Mouse (Mus musculus) lung, embryonic 16.5 days (tissue): ENCODE measurements around the gene Rbfox2. TPM values are rescaled to one million over a fixed set of nuclear protein-coding genes. Genes with fewer than 3 reads are reported as not detected.
"Not testable (repeated sequence)": the region's sequence is repeated elsewhere in the genome, so short reads cannot be mapped to it uniquely, and the experiment has no call there.

Experiments
- ATAC-seq: fragments of 200-750 bp; cut with Nextera tagmentation; 2 replicates; pipeline ENCODE4 v1.8.0; 2017; ENCODE audit warnings: low read depth, mild to moderate bottlenecking, moderate library complexity
- H3K27ac ChIP-seq: fragments of 300-500 bp; sonication (generic); 2 replicates; pipeline ENCODE4 v1.5.1; 2014; ENCODE audit warnings: mild to moderate bottlenecking, control low read depth, low read length
- H3K27me3 ChIP-seq: fragments of 300-500 bp; sonication (generic); 2 replicates; pipeline ENCODE4 v1.6.1; 2014; ENCODE audit warnings: low read depth, low read length, mixed read lengths; ENCODE audit not compliant: control insufficient read depth, insufficient read depth
- H3K36me3 ChIP-seq: fragments of 300-500 bp; sonication (generic); 2 replicates; pipeline ENCODE4 v1.6.1; 2014; ENCODE audit warnings: low read length; ENCODE audit not compliant: control insufficient read depth, insufficient read depth
- H3K4me1 ChIP-seq: fragments of 300-500 bp; sonication (generic); replicated peaks from 2 replicates; pipeline ENCODE4 v1.6.1; 2014; ENCODE audit warnings: low read length, mixed read lengths; ENCODE audit not compliant: control insufficient read depth, insufficient read depth
- H3K4me2 ChIP-seq: fragments of 300-500 bp; sonication (generic); 2 replicates; pipeline ENCODE4 v1.6.1; 2014; ENCODE audit warnings: low read depth, low read length, control low read depth
- H3K4me3 ChIP-seq: fragments of 300-500 bp; sonication (generic); 2 replicates; pipeline ENCODE4 v1.5.1; 2014; ENCODE audit warnings: mild to moderate bottlenecking, low read length, control low read depth
- H3K9ac ChIP-seq: fragments of 300-500 bp; sonication (generic); 2 replicates; pipeline ENCODE4 v1.6.1; 2014; ENCODE audit warnings: low read length, control low read depth
- H3K9me3 ChIP-seq: fragments of 300-500 bp; sonication (generic); 2 replicates; pipeline ENCODE4 v1.6.1; 2016; ENCODE audit warnings: low read length; ENCODE audit not compliant: control insufficient read depth
- WGBS: fragments of 180-500 bp; shearing (Covaris S2); extraction: QIAGEN DNeasy Blood & Tissue Kit; methylation state at CpG from one replicate; pipeline ENCODE4 v1.1.7; 2014; 5-methylcytosine and 5-hydroxymethylcytosine counted together
- polyA plus RNA-seq: library from polyadenylated mRNA; unstranded; fragments of >200 nt; fragmentation: Nextera tagmentation; extraction: Ambion mirVana; gene quantifications from 2 replicates; pipeline ENCODE4 v1.2.1, GENCODE M21; 2015

Rbfox2 gene
- polyA plus RNA-seq, 1 experiment from 2014 or later: 41.9 TPM

DNA sequence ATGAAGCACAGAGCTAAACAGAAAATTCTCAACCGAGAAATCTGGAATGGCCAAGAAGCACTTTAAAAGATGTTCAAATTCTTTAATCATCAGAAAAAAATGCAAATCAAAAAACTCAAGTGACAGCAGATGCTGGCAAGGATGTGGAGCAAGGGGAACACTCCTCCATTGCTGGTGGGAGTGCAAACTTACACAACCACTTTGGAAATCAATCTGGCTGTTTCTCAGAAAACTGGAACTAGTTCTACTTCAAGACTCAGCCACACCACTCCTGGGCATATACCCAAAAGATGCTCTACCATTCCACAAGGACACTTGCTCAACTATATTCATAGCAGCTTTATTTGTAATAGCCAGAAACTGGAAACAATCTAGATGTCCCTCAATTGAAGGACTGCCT, 37.3 kb downstream of the Rbfox2 start:
- 55% methylated on average over 1 of the region's 1 CpGs for WGBS
- ATAC-seq: not testable (repeated sequence)

GRCm38 (mm10) chr15:77268415-77268814, 38.4 kb downstream of the Rbfox2 start:
- no peak for ATAC-seq
- 84% methylated on average over 3 of the region's 3 CpGs for WGBS
- no peak overlapping the region for H3K27ac ChIP-seq
- no peaks in the 10 kb centered on the region for H3K9me3 ChIP-seq
- no peak overlapping the region for H3K4me3 ChIP-seq
- no peak overlapping the region for H3K4me2 ChIP-seq
- H3K36me3 ChIP-seq: no peaks in the 10 kb centered on the region
- H3K4me1 ChIP-seq: peaks cover 3% of the 10 kb centered on the region; the same call in 1 of the 2 replicates
- no peaks in the 10 kb centered on the region for H3K27me3 ChIP-seq
- H3K9ac ChIP-seq: no peak overlapping the region

More for the DNA sequence above, 37.3 kb downstream of the Rbfox2 start:
- not testable (repeated sequence) for H3K4me3 ChIP-seq, H3K9me3 ChIP-seq, H3K27ac ChIP-seq, H3K4me1 ChIP-seq, H3K27me3 ChIP-seq, H3K4me2 ChIP-seq, H3K36me3 ChIP-seq, H3K9ac ChIP-seq

GRCm38 (mm10) chr15:77265318-77265717, 41.5 kb downstream of the Rbfox2 start:
- no peak overlapping the region for H3K4me2 ChIP-seq
- no peak overlapping the region for H3K4me3 ChIP-seq
- no peaks in the 10 kb centered on the region for H3K27me3 ChIP-seq
- H3K4me1 ChIP-seq: peaks cover 3% of the 10 kb centered on the region; the same call in 1 of the 2 replicates
- no peak overlapping the region for H3K27ac ChIP-seq
- no peak for ATAC-seq
- H3K36me3 ChIP-seq: no peaks in the 10 kb centered on the region
- 24% methylated on average over 4 of the region's 4 CpGs for WGBS
- no peak overlapping the region for H3K9ac ChIP-seq
- no peaks in the 10 kb centered on the region for H3K9me3 ChIP-seq

DNA sequence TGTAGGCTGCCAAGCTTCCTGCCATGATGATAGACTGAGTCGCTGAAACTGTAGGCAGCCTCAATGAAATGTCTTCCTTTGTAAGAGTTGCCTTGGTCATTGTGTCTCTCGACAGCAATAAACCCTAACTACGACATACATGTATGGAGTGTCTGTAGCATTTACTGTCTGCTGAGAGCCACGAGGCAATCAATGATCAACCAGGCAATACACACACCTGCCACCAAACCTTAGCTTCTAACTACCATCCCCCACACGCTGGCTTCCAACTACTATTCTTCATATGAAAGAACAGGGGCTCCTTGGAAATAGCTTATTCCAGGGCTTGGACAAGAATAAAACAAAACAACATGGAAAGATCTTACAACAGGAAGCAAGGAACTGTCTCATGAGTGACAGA, 42.5 kb downstream of the Rbfox2 start:
- H3K9me3 ChIP-seq: no peaks in the 10 kb centered on the region
- no peak for ATAC-seq
- H3K36me3 ChIP-seq: no peaks in the 10 kb centered on the region
- WGBS: 83% methylated on average over 5 of the region's 5 CpGs
- H3K27ac ChIP-seq: no peak overlapping the region
- peaks cover 3% of the 10 kb centered on the region; the same call in 1 of the 2 replicates for H3K4me1 ChIP-seq
- no peak overlapping the region for H3K4me2 ChIP-seq
- no peak overlapping the region for H3K9ac ChIP-seq
- H3K4me3 ChIP-seq: no peak overlapping the region
- H3K27me3 ChIP-seq: no peaks in the 10 kb centered on the region

DNA sequence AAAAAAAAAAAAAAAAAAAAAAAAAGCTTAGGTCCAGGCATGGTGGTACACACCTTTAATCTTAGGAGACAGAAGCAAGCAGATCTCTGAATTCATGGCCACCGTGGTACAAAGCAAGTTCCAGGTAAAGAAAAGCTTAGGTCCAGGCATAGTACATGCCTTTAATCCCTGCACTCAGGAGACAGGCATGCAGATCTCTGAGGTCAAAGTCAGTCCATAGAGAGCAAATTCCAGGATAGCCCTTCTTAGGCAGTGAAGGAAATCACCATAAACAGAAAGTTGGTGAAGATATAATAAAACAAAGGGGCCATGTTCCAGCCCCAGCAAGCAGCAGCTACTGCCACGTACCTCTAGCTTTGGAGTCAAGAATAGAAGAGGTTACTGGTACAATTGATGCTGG, 44.0 kb downstream of the Rbfox2 start:
- Histone ChIP-seq H3K4me2 (no peak overlapping the region), H3K27ac (no peak overlapping the region), H3K9ac (no peak overlapping the region), H3K27me3 (no peaks in the 10 kb centered on the region), H3K36me3 (no peaks in the 10 kb centered on the region), H3K4me1 (peaks cover 3% of the 10 kb centered on the region), H3K9me3 (no peaks in the 10 kb centered on the region), H3K4me3 (no peak overlapping the region)
- 91% methylated on average over 2 of the region's 2 CpGs for WGBS
- ATAC-seq: no peak

DNA sequence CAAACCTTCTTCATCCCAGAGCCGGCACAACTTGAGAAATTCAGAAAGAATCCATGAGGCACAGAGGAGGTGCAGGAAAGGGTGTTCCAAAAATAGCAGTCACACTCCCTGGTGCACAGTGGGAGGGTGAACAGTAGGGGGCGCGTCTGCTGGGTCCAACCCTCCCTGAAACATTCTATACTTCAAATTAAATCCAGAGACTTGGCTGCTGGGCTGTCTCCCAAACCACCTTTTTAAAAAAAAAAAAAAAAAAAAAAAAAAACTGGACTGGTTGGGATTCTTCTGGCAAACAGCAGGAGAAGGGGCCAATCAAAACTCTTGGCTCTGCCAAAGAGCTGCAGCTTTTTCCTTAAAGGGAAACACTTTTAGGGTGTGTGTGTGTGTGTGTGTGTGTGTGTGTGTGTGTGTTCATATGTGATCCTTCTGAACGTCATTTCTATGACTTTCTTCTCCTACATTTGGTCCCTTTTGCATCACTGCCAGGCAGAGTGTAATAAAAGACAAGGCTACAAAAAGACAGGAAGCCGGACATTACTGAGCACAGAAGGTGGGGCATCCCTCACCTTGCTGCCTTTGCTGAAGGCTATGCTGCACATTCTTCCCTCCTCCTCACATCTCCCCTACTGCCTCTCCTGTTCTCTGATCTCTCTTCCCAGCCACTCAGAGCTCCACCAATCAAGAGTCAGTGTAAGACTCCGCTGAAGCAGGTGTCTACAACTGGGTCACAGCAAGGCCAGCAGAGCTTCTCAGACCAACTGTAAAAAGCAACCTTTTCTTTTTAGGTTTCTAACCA, 49.2 kb downstream of the Rbfox2 start:
- no peak overlapping the region for H3K4me2 ChIP-seq
- H3K4me1 ChIP-seq: peaks cover 20% of the 10 kb centered on the region
- no peaks in the 10 kb centered on the region for H3K27me3 ChIP-seq
- peak; percentile 69; the same call in 1 of the 2 replicates for ATAC-seq
- H3K9me3 ChIP-seq: no peaks in the 10 kb centered on the region
- 18% methylated on average over 6 of the region's 6 CpGs for WGBS
- no peaks in the 10 kb centered on the region for H3K36me3 ChIP-seq
- 0 out of 2 replicates have a peak overlapping the region, but pooled peaks have one; percentile 9 for H3K27ac ChIP-seq
- no peak overlapping the region for H3K9ac ChIP-seq
- H3K4me3 ChIP-seq: no peak overlapping the region

DNA sequence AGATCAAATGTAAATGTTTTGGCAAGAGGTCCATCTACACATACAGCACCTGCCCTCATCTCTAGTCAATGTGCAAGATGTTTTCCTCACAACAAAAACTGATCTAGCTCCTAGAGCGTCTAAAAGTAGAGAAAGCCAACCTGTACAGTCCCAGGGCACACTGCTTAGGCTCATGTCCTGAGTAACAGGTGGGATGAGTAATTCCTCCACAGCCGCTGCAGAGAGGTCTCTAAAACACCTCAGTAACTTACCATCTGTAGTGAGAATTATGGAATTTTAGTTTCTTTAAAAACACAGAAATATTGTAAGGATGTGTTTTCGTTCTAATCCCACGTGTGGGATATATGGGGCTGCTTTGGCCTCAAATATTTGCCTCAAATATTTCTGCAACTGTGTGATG, 50.0 kb downstream of the Rbfox2 start:
- peaks cover 20% of the 10 kb centered on the region for H3K4me1 ChIP-seq
- no peak overlapping the region for H3K4me3 ChIP-seq
- H3K36me3 ChIP-seq: no peaks in the 10 kb centered on the region
- ATAC-seq: no peak
- no peaks in the 10 kb centered on the region for H3K9me3 ChIP-seq
- no peak overlapping the region for H3K4me2 ChIP-seq
- no peak overlapping the region for H3K9ac ChIP-seq
- 75% methylated on average over 4 of the region's 4 CpGs for WGBS
- no peak overlapping the region for H3K27ac ChIP-seq
- H3K27me3 ChIP-seq: no peaks in the 10 kb centered on the region

GRCm38 (mm10) chr15:77254636-77255035, 52.2 kb downstream of the Rbfox2 start:
- Histone ChIP-seq H3K4me3 (no peak overlapping the region), H3K27me3 (no peaks in the 10 kb centered on the region), H3K9ac (no peak overlapping the region), H3K4me1 (peaks cover 20% of the 10 kb centered on the region), H3K4me2 (no peak overlapping the region), H3K27ac (peak overlapping the region; percentile 26), H3K36me3 (no peaks in the 10 kb centered on the region), H3K9me3 (no peaks in the 10 kb centered on the region)
- 7% methylated on average over 1 of the region's 1 CpGs for WGBS
- peak; percentile 46; the same call in 1 of the 2 replicates for ATAC-seq

DNA sequence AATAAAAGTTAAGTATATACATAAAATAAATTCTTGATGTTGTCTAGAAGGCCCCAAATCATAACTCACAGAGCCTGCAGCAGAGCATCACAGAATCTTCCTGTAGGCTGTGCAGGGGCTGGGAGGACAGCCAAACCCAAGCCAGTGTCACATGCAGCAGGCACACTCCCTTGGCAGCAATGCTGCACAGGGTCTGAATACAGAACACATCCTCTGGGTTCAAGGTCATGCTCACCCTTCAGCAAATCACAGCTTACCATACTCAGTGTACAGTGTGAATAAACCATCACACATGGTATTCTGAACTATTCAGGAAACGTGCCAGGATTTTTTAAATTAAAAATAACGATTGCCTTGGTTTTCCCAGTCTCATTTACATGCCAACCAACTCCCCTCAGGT, 52.7 kb downstream of the Rbfox2 start:
- Histone ChIP-seq H3K4me1 (peaks cover 20% of the 10 kb centered on the region), H3K9ac (no peak overlapping the region), H3K27ac (no peak overlapping the region; the same call in none of the 2 replicates), H3K36me3 (no peaks in the 10 kb centered on the region), H3K4me2 (no peak overlapping the region), H3K4me3 (no peak overlapping the region), H3K9me3 (no peaks in the 10 kb centered on the region), H3K27me3 (no peaks in the 10 kb centered on the region)
- ATAC-seq: peak; percentile 81
- 28% methylated on average over 2 of the region's 2 CpGs for WGBS
